In the genomic region with DNA sequence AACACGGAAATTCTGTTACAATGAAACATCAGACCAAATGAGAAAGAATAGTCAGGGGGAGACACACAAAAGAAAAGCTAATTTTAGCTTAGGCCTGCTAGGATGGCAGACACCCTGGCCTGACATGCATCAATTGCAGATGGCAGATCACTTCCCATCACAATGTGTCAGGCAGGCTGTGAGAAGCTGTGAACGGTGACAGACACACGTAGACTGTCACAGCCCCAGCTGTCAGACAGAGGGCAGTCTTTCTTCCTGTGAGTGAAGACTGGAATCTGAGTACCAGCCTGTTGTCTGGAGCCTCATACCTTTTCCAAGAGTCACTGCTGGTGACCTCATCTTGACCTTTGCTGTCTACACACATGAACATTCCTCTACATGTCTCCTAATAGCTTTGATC, we compare ENCODE assay signal across 23 mouse cellular contexts.
DNase-seq lines count a peak whose midpoint lies in the region; ATAC-seq and TF ChIP-seq lines count a peak whose summit lies in the region.
"Had no signal": no experiment of that assay in that cellular context is flagged by ENCODE, and none has a peak within 500 bp of the region (broad histone marks: within the 10 kb centered on the region; RNA-seq: fewer than 3 reads in every experiment).

No protein-coding gene starts in this region.

- peak; percentile 53 for DNase-seq in forebrain, embryonic 14.5 days (ENCODE audit: low spot score)
- peak; percentile 8 to 20 for DNase-seq in layer of hippocampus, postnatal 10 days (ENCODE audit: low spot score in 2 of 2)
- no peak for DNase-seq in layer of hippocampus, adult 18-20 months (ENCODE audit: low spot score in 2 of 2)
- peak; percentile 12 for DNase-seq in CH12.LX (ENCODE audit: extremely low read depth)
- DNase-seq in induced T-regulatory cell, adult 2 months (ENCODE audit: low read depth) = peak; percentile 9
- DNase-seq in heart, postnatal 14 days = no peak
- DNase-seq: adrenal gland, postnatal 10 days; B cell, adult 2 months; cerebellum, adult 9-10 months; gastrocnemius, postnatal 10 days; kidney, postnatal 4 days; liver; lung, postnatal 36 days; thymus, postnatal 14 days had no signal

- no peak for TF ChIP-seq POLR2A in CH12.LX (IDR thresholded peaks at IDR 0.05; ENCODE audit: low read depth, low read length)

- intact Hi-C loops in heart, postnatal 14 days (cut with DNase I) = no loop called here

- WGBS in forebrain, embryonic 14.5 days = 44% methylated on average over 3 of the region's 3 CpGs
- 63% methylated on average over 3 of the region's 3 CpGs for WGBS in forebrain, embryonic 12.5 days

- H3K9ac ChIP-seq in forebrain, embryonic 14.5 days (ENCODE audit: low read length) = no peak overlapping the region
- no peak overlapping the region for H3K9ac ChIP-seq in forebrain, embryonic 12.5 days
- no peak overlapping the region for H3K9ac ChIP-seq in CH12.LX (ENCODE audit: insufficient read depth, low read depth)
- H3K9ac ChIP-seq: liver, embryonic 15.5 days; lung, embryonic 15.5 days; midbrain, embryonic 15.5 days had no signal

- TF ChIP-seq CTCF in CH12.LX (conservative IDR thresholded peaks at IDR 0.05 in 1 of 2, IDR thresholded peaks at IDR 0.05 in 1 of 2; ENCODE audit: low read depth in 2 of 2, low read length in 2 of 2) = peak in 1 of 2 experiments; percentile 62; a peak in 2 of 4 replicates

- H3K36me3 ChIP-seq in forebrain, embryonic 14.5 days (ENCODE audit: control insufficient read depth, insufficient read depth, low read length) = no peaks in the 10 kb centered on the region
- no peaks in the 10 kb centered on the region for H3K36me3 ChIP-seq in forebrain, embryonic 12.5 days (replicated peaks)
- H3K36me3 ChIP-seq in CH12.LX (replicated peaks in 1 of 2; ENCODE audit: control insufficient read depth in 1 of 2, insufficient read depth in 1 of 2, low read length in 1 of 2) = no peaks in the 10 kb centered on the region
- H3K36me3 ChIP-seq: heart, embryonic 10.5 days; limb, embryonic 10.5 days; liver, embryonic 15.5 days; lung, embryonic 15.5 days; midbrain, embryonic 15.5 days had no signal

- TF ChIP-seq RAD21 in CH12.LX (IDR thresholded peaks at IDR 0.05; ENCODE audit: low read depth, low read length) = peak; percentile 32

- H3K4me3 ChIP-seq in forebrain, embryonic 14.5 days (ENCODE audit: low read depth, low read length) = no peak overlapping the region
- H3K4me3 ChIP-seq in forebrain, embryonic 12.5 days (replicated peaks) = no peak overlapping the region
- no peak overlapping the region for H3K4me3 ChIP-seq in CH12.LX (replicated peaks in 1 of 3; ENCODE audit: low read depth in 2 of 3, low read length in 2 of 3, poor library complexity in 1 of 3)
- H3K4me3 ChIP-seq: heart, embryonic 10.5 days; limb, embryonic 10.5 days; liver, embryonic 15.5 days; lung, embryonic 15.5 days; megakaryocyte, embryonic 14.5 days; midbrain, embryonic 15.5 days had no signal

- ATAC-seq in forebrain, embryonic 14.5 days = peak; percentile 44; the same call in 1 of the 2 replicates
- ATAC-seq in forebrain, embryonic 12.5 days (ENCODE audit: low FRiP score) = no peak; the same call in 1 of the 2 replicates
- ATAC-seq: hindbrain, embryonic 16.5 days; intestine, postnatal 0 days; midbrain, embryonic 15.5 days had no signal

- dilution Hi-C loops in CH12.LX (cut with MboI; ENCODE audit: extremely low pct_ligation_motif_present, extremely low pct_unique_long_range_greater_than_20kb, low sequenced_read_pairs) = no loop called here

- no peak overlapping the region for H3K27ac ChIP-seq in forebrain, embryonic 14.5 days (ENCODE audit: low read depth, low read length)
- no peak overlapping the region for H3K27ac ChIP-seq in forebrain, embryonic 12.5 days
- H3K27ac ChIP-seq in CH12.LX (ENCODE audit: insufficient read depth, low read depth) = no peak overlapping the region
- H3K27ac ChIP-seq: heart, embryonic 10.5 days; limb, embryonic 10.5 days; liver, embryonic 15.5 days; lung, embryonic 15.5 days; midbrain, embryonic 15.5 days had no signal

- no peaks in the 10 kb centered on the region for H3K79me2 ChIP-seq in CH12.LX (replicated peaks; ENCODE audit: control insufficient read depth, extremely low read depth, insufficient read depth, poor library complexity, severe bottlenecking)

- no peak overlapping the region for H3K4me2 ChIP-seq in forebrain, embryonic 14.5 days (ENCODE audit: low read length)
- H3K4me2 ChIP-seq in forebrain, embryonic 12.5 days = no peak overlapping the region
- H3K4me2 ChIP-seq in CH12.LX (ENCODE audit: insufficient read depth, low read depth, poor library complexity, severe bottlenecking) = no peak overlapping the region
- H3K4me2 ChIP-seq: liver, embryonic 15.5 days; lung, embryonic 15.5 days; midbrain, embryonic 15.5 days had no signal

- H3K4me1 ChIP-seq in forebrain, embryonic 14.5 days (ENCODE audit: control insufficient read depth, insufficient read depth, low read length) = no peaks in the 10 kb centered on the region
- no peaks in the 10 kb centered on the region for H3K4me1 ChIP-seq in forebrain, embryonic 12.5 days
- H3K4me1 ChIP-seq in CH12.LX (ENCODE audit: control insufficient read depth in 1 of 2, insufficient read depth in 2 of 2) = no peaks in the 10 kb centered on the region
- H3K4me1 ChIP-seq: heart, embryonic 10.5 days; limb, embryonic 10.5 days; liver, embryonic 15.5 days; lung, embryonic 15.5 days; megakaryocyte, embryonic 14.5 days; midbrain, embryonic 15.5 days had no signal

- TF ChIP-seq EP300 in CH12.LX (IDR thresholded peaks at IDR 0.05; ENCODE audit: low read length) = no peak

- in situ Hi-C loops in CH12.LX (cut with MboI; ENCODE audit: low pct_ligation_motif_present, low pct_unique_long_range_greater_than_20kb, low sequenced_read_pairs) = no loop called here

- H3K27me3 ChIP-seq in forebrain, embryonic 14.5 days (replicated peaks; ENCODE audit: control insufficient read depth, insufficient read depth, low read length) = no peaks in the 10 kb centered on the region
- H3K27me3 ChIP-seq in forebrain, embryonic 12.5 days = no peaks in the 10 kb centered on the region
- no peaks in the 10 kb centered on the region for H3K27me3 ChIP-seq in CH12.LX (replicated peaks)
- H3K27me3 ChIP-seq: liver, embryonic 15.5 days; lung, embryonic 15.5 days; megakaryocyte, embryonic 14.5 days; midbrain, embryonic 15.5 days had no signal

- no peaks in the 10 kb centered on the region for H3K9me3 ChIP-seq in forebrain, embryonic 14.5 days (replicated peaks; ENCODE audit: control insufficient read depth, low read length)
- no peaks in the 10 kb centered on the region for H3K9me3 ChIP-seq in forebrain, embryonic 12.5 days
- H3K9me3 ChIP-seq in CH12.LX (replicated peaks; ENCODE audit: low read length) = no peaks in the 10 kb centered on the region
- H3K9me3 ChIP-seq: heart, embryonic 10.5 days; limb, embryonic 10.5 days; liver, embryonic 15.5 days; lung, embryonic 15.5 days; megakaryocyte, embryonic 14.5 days; midbrain, embryonic 15.5 days had no signal

TF ChIP-seq in CH12.LX, 34 proteins besides CTCF, POLR2A, EP300 and RAD21:
- TF ChIP-seq SMC3 (IDR thresholded peaks at IDR 0.05; ENCODE audit: low read depth, low read length) (peak; percentile 66), MEF2A (IDR thresholded peaks at IDR 0.05; ENCODE audit: borderline replicate concordance, low read depth, low read length) (no peak)

Comparison
In these comparisons a context has a peak if more than half of its experiments do, and no peak if none do; other contexts are left out.
1. DNase-seq: peak in forebrain, embryonic 14.5 days (single experiment), layer of hippocampus, postnatal 10 days (2 of 2), CH12.LX (single experiment) and induced T-regulatory cell, adult 2 months (single experiment); none in layer of hippocampus, adult 18-20 months (0 of 2) and heart, postnatal 14 days (0 of 2).